Mouse (Mus musculus): ENCODE measurements around the gene Vwa8.

Vwa8 gene

GRCm38 (mm10) chr14:79233697-79234096 lies 384.8 kb downstream of the Vwa8 start:
- DNase-seq: peak in 1 of 2 experiments; percentile 1

- peak in 1 of 2 experiments; percentile 2 for DNase-seq
Observed at GRCm38 (mm10) chr14:79234513-79234912, 385.7 kb downstream of the Vwa8 start.

- DNase-seq: peak in 1 of 2 experiments; percentile 8
Observed at GRCm38 (mm10) chr14:79235157-79235556, 386.3 kb downstream of the Vwa8 start.

- DNase-seq: peak; percentile 51 to 57
Observed at GRCm38 (mm10) chr14:79236261-79236660, 387.4 kb downstream of the Vwa8 start.

- peak; percentile 55 to 71 for DNase-seq
Observed at GRCm38 (mm10) chr14:79239402-79239801, 390.6 kb downstream of the Vwa8 start.

- DNase-seq: no peak
Observed at GRCm38 (mm10) chr14:79241057-79241570, 392.3 kb downstream of the Vwa8 start.

GRCm38 (mm10) chr14:79241656-79242385 lies 393.0 kb downstream of the Vwa8 start:
- DNase-seq: peak in 1 of 2 experiments; percentile 58

- no peak for DNase-seq
Observed at GRCm38 (mm10) chr14:79242386-79242720, 393.5 kb downstream of the Vwa8 start.

GRCm38 (mm10) chr14:79243038-79243883 lies 394.4 kb downstream of the Vwa8 start:
- DNase-seq: peak; percentile 83 to 92

- peak in 1 of 2 experiments; percentile 19 for DNase-seq
Observed at GRCm38 (mm10) chr14:79244571-79244970, 395.7 kb downstream of the Vwa8 start.

- no peak for DNase-seq
Observed at GRCm38 (mm10) chr14:79251727-79252285, 403.0 kb downstream of the Vwa8 start.

All from thymus, postnatal 36 days (tissue).